Mouse (Mus musculus) urinary bladder, postnatal 25 days (tissue): Measurements from ENCODE around the gene Taok1.

ENCODE experiments used
- DNase-seq: peaks from one replicate; pipeline ENCODE4 v3.0.0; 2022; ENCODE audit warnings: low spot score

Taok1 gene

DNA sequence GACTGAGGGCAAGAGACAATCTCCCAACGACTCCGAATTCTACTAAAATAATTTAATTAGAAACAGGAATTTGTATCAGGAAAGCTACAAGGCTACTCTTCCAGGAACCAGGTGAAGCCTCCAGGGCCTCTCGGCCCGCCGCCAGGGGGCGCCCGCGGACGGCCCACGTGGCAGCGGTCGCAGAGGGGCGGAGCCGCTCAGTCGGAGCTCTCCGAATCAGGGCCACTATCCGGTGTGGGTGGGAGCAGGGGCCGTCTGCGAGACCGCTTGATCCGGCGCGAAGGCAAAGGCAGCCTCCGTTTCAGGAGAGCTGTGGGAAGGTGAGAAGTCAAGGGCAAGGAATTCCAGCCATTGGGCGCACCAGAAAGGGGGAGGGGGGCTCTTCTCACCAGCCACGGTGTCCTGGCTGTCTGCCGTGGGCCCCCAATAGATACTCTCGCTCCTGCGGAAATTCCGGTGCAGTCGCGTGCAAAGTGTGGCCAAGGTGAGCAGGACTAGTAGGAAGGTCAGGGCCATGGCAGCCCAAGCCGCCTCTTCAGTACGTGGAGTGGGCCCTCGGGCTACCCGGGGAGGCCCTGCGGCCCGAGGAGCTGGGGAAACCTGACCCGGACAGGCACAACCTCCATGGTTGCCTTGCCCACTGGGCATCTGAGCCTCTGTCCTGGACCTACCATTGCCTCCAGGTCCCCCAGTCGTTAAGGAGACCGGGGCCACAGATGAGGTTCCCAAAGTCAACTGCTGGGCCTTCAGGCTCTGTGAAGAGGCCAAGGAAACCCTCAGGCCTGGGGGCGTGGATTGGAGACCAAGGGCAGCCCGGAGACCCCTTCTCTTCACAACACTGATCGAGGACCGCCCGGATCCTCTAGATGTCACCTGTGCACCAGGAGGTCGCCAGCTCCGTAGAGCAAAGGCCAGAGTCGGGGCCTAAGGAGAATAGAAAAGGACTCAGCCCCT, 99.3 kb downstream of the Taok1 start:
- peak; percentile 81 for DNase-seq

DNA sequence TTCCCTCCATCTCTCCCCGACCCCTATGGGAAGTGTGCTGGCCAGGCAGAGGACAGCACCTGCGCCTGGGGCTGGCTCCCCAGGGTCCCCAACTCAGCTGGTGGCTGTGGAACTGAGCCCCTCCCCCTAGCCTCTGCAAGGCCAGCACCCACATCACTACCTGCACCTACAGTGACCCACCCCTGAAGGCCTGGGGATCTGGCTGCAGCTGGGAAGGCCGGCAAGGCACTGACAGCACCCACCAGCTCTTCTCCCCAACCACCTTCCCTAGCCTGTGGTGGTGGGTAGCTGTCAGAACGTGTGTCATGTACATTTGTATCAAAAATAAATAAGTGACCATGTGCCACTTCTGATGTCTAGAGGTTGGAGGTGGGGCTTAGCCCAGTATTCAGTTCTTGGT, 100.2 kb downstream of the Taok1 start:
- DNase-seq, result no peak

- DNase-seq, result no peak
Observed at GRCm38 (mm10) chr11:77506941-77507340, 100.7 kb downstream of the Taok1 start.

DNA sequence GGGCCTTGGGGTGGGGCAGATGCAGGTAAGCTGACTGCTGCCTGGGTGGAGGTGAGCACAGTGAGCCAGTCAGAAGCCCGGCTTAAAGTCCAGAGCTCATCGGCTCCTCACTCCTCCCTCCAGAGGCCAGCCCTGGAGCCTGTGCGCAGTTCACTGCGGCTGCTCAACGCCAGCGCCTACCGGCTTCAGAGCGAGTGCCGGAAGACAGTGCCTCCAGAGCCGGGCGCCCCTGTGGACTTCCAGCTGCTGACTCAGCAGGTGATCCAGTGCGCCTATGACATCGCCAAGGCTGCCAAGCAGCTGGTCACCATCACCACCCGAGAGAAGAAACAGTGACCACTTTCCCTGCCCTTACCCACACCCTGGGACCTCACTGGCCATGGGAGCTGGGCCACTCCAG, 101.3 kb downstream of the Taok1 start:
- DNase-seq, result no peak

GRCm38 (mm10) chr11:77505291-77505980, 102.2 kb downstream of the Taok1 start:
- DNase-seq, result no peak

GRCm38 (mm10) chr11:77504377-77504776, 103.2 kb downstream of the Taok1 start:
- no peak for DNase-seq

DNA sequence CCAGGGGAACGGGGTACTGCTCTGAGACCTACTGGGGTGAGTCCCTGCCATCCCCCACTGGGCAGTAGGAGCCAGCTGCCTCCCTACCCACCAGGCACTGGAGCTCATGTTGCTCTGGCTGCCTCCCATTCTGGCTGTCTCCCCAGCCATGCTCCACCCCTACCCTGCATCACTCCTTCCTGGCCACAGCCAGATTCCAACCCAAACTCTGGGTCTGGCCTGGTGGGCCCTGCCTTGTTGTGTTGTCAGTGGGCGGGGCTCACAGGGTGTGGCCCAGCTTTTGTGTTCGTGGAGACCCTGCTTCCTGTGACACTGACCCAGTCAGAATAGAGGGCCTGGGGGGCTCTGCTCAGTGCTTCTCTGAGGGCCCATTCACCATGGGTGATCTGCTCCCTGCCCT, 104.1 kb downstream of the Taok1 start:
- DNase-seq, result no peak

GRCm38 (mm10) chr11:77502481-77502880, 105.1 kb downstream of the Taok1 start:
- DNase-seq, result no peak

- no peak for DNase-seq
Observed at GRCm38 (mm10) chr11:77501971-77502370, 105.6 kb downstream of the Taok1 start.

DNA sequence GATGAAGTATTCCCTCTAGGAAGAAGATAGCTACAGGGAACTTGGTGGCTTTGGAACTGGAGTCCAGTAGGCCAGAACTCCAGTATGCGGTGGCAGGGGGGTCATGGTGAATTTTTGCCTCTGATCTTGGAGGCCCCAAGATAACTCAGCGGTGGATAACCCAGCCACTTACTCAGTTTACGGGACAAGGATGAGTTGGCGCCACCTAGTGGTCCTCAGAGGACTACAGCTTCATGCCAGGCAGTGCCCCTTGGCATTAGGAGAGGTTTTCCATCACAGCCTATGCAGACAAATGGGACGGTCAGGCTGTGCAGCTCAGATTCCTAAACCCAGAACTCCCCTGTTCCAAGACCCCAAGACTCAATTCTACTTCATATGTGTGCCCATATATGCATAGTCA, 106.2 kb downstream of the Taok1 start:
- DNase-seq, result peak; percentile 73

DNA sequence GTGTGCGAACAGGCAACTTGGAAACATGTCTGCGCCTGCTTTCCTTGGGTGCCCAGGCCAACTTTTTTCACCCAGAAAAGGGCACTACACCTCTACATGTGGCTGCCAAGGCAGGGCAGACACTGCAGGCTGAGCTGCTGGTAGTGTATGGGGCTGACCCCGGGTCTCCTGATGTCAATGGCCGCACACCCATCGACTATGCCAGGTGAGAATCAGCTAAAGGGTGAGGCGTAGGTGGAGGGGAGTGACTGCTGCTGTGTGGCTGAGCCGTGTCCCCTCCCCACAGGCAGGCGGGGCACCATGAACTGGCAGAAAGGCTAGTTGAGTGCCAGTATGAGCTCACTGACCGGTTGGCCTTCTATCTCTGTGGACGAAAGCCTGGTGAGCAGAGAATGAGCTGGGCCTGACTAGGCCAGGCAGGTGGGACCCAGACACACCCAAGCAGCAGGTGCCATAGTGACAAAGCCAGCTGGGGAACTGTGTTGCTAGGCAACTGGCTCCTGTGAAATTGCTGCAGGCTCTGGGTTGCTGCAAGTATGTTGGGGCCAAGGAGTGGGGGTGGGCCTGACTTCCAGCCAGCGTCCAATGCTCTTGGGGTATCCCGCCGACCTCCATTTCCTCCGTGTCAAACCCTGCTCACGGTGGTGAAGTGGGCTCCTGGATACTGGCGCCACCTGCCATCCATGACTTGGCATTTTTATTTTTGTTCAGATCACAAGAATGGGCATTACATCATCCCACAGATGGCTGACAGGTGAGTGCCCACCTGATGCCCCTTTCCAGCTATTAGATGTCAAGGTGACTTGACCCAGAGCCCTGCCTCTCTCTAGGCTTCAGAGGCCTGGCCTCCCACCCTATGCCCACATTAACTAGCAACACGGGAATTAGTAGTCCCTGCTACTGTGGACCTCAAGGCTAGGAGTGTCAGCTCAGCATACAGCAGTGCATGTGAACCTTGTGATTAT, 107.0 kb downstream of the Taok1 start:
- DNase-seq, result no peak

DNA sequence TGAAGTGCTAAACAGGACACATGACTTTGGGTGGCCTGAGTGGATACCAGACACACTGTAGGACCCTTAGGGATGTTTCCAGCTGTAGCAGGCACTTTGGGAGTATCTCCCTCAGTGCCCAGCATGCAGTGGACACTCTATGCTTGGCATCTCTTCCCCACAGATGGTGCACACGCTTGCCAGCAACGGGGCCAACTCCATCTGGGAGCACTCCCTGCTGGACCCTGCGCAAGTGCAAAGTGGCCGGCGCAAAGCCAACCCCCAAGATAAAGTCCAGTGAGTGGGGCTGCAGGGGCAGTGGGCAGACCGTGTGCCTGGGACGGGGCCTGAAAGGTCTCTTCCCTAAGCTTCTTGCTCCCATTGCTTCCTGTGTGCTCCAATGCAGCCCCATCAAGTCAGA, 108.3 kb downstream of the Taok1 start:
- DNase-seq, result no peak

GRCm38 (mm10) chr11:77498261-77499139, 109.1 kb downstream of the Taok1 start:
- no peak for DNase-seq

- no peak for DNase-seq
Observed at GRCm38 (mm10) chr11:77497851-77498250, 109.8 kb downstream of the Taok1 start.

- no peak for DNase-seq
Observed at GRCm38 (mm10) chr11:77497341-77497756, 110.3 kb downstream of the Taok1 start.

GRCm38 (mm10) chr11:77495507-77495906, 112.1 kb downstream of the Taok1 start:
- DNase-seq, result no peak

DNA sequence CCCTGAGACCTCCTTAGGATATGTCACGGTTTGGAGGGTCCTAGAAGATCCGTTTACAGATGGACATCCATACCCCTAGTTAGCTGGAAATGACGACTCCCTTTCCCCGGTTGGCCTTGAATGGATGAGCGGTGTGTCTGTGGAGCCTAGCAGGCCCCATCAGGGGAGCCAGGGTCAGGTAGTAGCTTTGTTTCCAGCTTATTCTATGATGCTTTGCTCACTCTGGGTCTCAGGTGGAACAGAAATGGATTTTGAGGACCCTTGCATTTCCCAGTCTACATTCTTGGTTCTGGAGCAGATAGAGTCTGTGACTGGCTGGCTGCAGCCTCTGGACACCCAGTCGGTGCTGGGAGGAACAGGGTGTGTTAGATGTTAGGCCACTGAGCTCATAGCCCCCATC, 112.8 kb downstream of the Taok1 start:
- no peak for DNase-seq

GRCm38 (mm10) chr11:77494344-77494676, 113.3 kb downstream of the Taok1 start:
- no peak for DNase-seq

DNA sequence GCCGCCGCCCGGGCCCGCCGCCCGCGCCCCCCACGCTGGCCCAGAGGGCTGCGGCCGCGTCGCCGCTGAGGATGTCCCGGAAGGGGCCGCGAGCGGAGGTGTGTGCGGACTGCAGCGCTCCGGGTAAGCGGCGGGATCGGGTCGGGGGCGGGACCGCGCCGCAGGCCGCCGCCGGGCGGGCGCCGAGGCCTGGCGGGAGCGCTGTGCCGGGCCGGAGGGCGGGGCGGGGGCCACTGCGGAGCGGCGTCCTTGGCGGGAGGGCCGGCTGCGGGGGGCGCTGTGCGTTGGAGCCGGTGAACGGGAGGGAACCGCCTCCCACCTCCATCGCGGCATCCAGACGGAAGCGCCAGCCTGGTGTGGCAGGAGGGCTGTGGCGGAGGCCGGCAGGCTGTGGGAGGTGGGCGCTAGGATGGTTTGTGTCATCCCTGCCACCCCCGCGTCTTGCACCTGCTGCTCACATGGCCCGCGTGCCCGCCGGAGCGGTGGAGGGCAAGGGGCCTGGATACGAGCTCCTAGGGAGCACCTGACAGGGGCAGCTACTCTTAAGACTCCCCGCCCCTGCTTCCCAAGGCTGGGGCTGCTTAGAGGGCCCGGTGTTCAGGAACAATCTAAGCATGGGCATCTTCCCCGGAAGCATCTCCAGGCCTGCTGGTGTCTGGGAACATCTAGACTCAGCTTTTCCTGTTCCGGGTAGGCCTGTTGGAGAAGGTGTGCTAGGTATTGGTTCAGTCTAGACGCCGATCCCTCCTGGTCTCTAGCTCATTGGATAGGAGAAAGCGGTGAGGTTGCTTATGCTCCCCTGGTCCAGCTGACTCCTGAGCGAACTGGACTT, 113.9 kb downstream of the Taok1 start, which contains the start of gene Git1:
TSS of gene Git1 (plus strand) at position 51 of the 832 bp plus-strand sequence.
- no peak for DNase-seq

DNA sequence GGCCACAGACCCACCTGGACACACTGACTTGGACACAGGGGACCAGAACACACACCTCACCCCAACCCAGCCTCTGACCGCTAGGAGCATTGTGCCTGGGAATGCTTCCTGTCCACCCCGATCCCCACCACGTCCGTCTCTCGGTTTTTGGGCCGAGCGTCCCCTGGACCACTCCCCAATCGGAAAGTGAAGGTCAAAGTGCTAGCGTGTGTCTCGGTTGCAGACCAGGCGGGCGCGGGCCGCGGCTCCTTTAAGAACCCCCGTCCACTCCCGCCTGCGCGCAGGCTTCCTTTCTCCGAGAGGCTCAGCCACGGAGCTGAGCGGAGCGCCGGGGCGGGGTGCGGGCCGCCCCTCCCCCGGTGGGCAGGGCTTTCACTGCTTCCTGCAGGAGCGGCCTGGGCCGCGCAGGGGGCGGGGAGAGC, 114.7 kb downstream of the Taok1 start:
- peak; percentile 89 for DNase-seq
